20 mouse cellular contexts compared by ENCODE assay signal in genomic region chr5:113776128-113776895, GRCm38 (mm10). TPM values are rescaled to one million over a fixed set of nuclear protein-coding genes. Genes with fewer than 3 reads are reported as not detected.
DNase-seq lines count a peak whose midpoint lies in the region; ATAC-seq and TF ChIP-seq lines count a peak whose summit lies in the region.
"Had no signal": no experiment of that assay in that cellular context is flagged by ENCODE, and none has a peak within 500 bp of the region (broad histone marks: within the 10 kb centered on the region; RNA-seq: fewer than 3 reads in every experiment).

No protein-coding gene starts in this region.

- no peak overlapping the region for H3K4me2 ChIP-seq in kidney, embryonic 16.5 days (replicated peaks; ENCODE audit: low read depth, low read length)
- no peak overlapping the region for H3K4me2 ChIP-seq in hindbrain, embryonic 14.5 days (replicated peaks)
- H3K4me2 ChIP-seq: embryonic facial prominence, embryonic 13.5 days; forebrain, embryonic 12.5 days; intestine, embryonic 15.5 days; neural tube, embryonic 15.5 days had no signal

- TF ChIP-seq CTCF in kidney, adult 2 months (conservative IDR thresholded peaks at IDR 0.05; ENCODE audit: insufficient read depth, insufficient read length, low read depth, low read length), result no peak
- no peak for TF ChIP-seq CTCF in spleen, adult 2 months (IDR thresholded peaks at IDR 0.05; ENCODE audit: extremely low read depth, insufficient read depth, insufficient read length, insufficient replicate concordance)

- no peak overlapping the region for H3K9ac ChIP-seq in kidney, embryonic 16.5 days (replicated peaks; ENCODE audit: low read length)
- H3K9ac ChIP-seq in hindbrain, embryonic 14.5 days, result no peak overlapping the region
- H3K9ac ChIP-seq: embryonic facial prominence, embryonic 13.5 days; forebrain, embryonic 12.5 days; intestine, embryonic 15.5 days; neural tube, embryonic 15.5 days had no signal

- no peaks in the 10 kb centered on the region; the same call in 1 of the 2 replicates for H3K36me3 ChIP-seq in kidney, adult 2 months (ENCODE audit: control insufficient read depth, insufficient read depth, low read length)
- H3K36me3 ChIP-seq in kidney, embryonic 16.5 days (ENCODE audit: insufficient read depth, low read length), result peaks cover 27% of the 10 kb centered on the region
- peaks cover 10% of the 10 kb centered on the region; the same call in 1 of the 2 replicates for H3K36me3 ChIP-seq in spleen, adult 2 months (ENCODE audit: control insufficient read depth, insufficient read depth, low read length)
- H3K36me3 ChIP-seq in hindbrain, embryonic 14.5 days (replicated peaks; ENCODE audit: control insufficient read depth, insufficient read depth), result peaks cover 40% of the 10 kb centered on the region

- no peaks in the 10 kb centered on the region for H3K9me3 ChIP-seq in kidney, embryonic 16.5 days (ENCODE audit: low read length)
- H3K9me3 ChIP-seq in hindbrain, embryonic 14.5 days (ENCODE audit: control insufficient read depth, low read length), result no peaks in the 10 kb centered on the region
- H3K9me3 ChIP-seq: embryonic facial prominence, embryonic 13.5 days; intestine, embryonic 15.5 days; neural tube, embryonic 15.5 days had no signal

- TF ChIP-seq POLR2A in kidney, adult 2 months (IDR thresholded peaks at IDR 0.05; ENCODE audit: low read depth, low read length), result no peak
- TF ChIP-seq POLR2A in spleen, adult 2 months (IDR thresholded peaks at IDR 0.05; ENCODE audit: low read depth, low read length), result no peak

- no peak overlapping the region for H3K27ac ChIP-seq in kidney, adult 2 months (ENCODE audit: insufficient read depth, low read depth, low read length)
- no peak overlapping the region for H3K27ac ChIP-seq in kidney, embryonic 16.5 days (ENCODE audit: low read length)
- H3K27ac ChIP-seq in spleen, adult 2 months (ENCODE audit: insufficient read depth, low read length), result peak overlapping the region; percentile 84
- H3K27ac ChIP-seq in hindbrain, embryonic 14.5 days, result no peak overlapping the region
- H3K27ac ChIP-seq: embryonic facial prominence, embryonic 13.5 days; forebrain, embryonic 12.5 days; gastrocnemius, adult 2 months; intestine, embryonic 15.5 days; neural tube, embryonic 15.5 days had no signal

- 73% methylated on average over 15 of the region's 15 CpGs for WGBS in kidney, adult 2 months
- 90% methylated on average over 15 of the region's 15 CpGs for WGBS in kidney, embryonic 16.5 days
- 27% methylated on average over 15 of the region's 15 CpGs for WGBS in spleen, adult 2 months
- WGBS in hindbrain, embryonic 14.5 days, result 91% methylated on average over 15 of the region's 15 CpGs

- no peaks in the 10 kb centered on the region for H3K4me1 ChIP-seq in kidney, adult 2 months (ENCODE audit: control insufficient read depth, insufficient read depth, low read length)
- peaks cover 10% of the 10 kb centered on the region; the same call in 1 of the 2 replicates for H3K4me1 ChIP-seq in kidney, embryonic 16.5 days (ENCODE audit: insufficient read depth, low read length)
- H3K4me1 ChIP-seq in spleen, adult 2 months (ENCODE audit: control insufficient read depth, insufficient read depth, insufficient read length), result peaks cover 16% of the 10 kb centered on the region; the same call in 1 of the 2 replicates
- H3K4me1 ChIP-seq in hindbrain, embryonic 14.5 days (replicated peaks; ENCODE audit: control insufficient read depth, insufficient read depth, low read length), result no peaks in the 10 kb centered on the region; the same call in 1 of the 2 replicates

- intact Hi-C loops in left cerebral cortex, postnatal 10 days (cut with DNase I), result no loop called here

- DNase-seq in kidney, adult 2 months, result peak; percentile 80
- peak in 1 of 2 experiments; percentile 22 for DNase-seq in spleen, adult 2 months (ENCODE audit: low read depth in 1 of 2, low spot score in 2 of 2)
- no peak for DNase-seq in spleen, adult 12 weeks (ENCODE audit: low spot score)
- DNase-seq in kidney, postnatal 36 days, result peak; percentile 62 to 65
- DNase-seq in hindbrain, embryonic 14.5 days (ENCODE audit: low spot score), result no peak
- DNase-seq in left cerebral cortex, postnatal 10 days (ENCODE audit: extremely low spot score in 1 of 2, low spot score in 2 of 2), result no peak
- DNase-seq: cerebellum, postnatal 10 days; gastrocnemius, adult 2 months; right cerebral cortex, adult 18-20 months had no signal

- ATAC-seq in kidney, embryonic 16.5 days (ENCODE audit: low FRiP score, low TSS enrichment), result no peak
- 0 out of 2 replicates have a peak, but pooled peaks have one; percentile 9 for ATAC-seq in monocyte, adult 5-6 weeks (replicated peaks; ENCODE audit: insufficient number of reproducible peaks, low FRiP score, low TSS enrichment, poor library complexity, severe bottlenecking)
- no peak for ATAC-seq in hindbrain, embryonic 14.5 days (ENCODE audit: low FRiP score)
- ATAC-seq: intestine, embryonic 15.5 days had no signal

- no peaks in the 10 kb centered on the region for H3K27me3 ChIP-seq in kidney, adult 2 months (replicated peaks; ENCODE audit: control insufficient read depth, insufficient read depth, low read length)
- no peaks in the 10 kb centered on the region for H3K27me3 ChIP-seq in kidney, embryonic 16.5 days (ENCODE audit: insufficient read depth, low read length)
- no peaks in the 10 kb centered on the region for H3K27me3 ChIP-seq in spleen, adult 2 months (ENCODE audit: control insufficient read depth, insufficient read depth, low read length)
- H3K27me3 ChIP-seq in hindbrain, embryonic 14.5 days (ENCODE audit: control insufficient read depth, insufficient read depth, low read length), result no peaks in the 10 kb centered on the region
- H3K27me3 ChIP-seq: embryonic facial prominence, embryonic 13.5 days; forebrain, embryonic 12.5 days; intestine, embryonic 15.5 days; neural tube, embryonic 15.5 days had no signal

- no peak overlapping the region for H3K4me3 ChIP-seq in kidney, adult 2 months (ENCODE audit: insufficient read depth, low read depth, low read length)
- no peak overlapping the region for H3K4me3 ChIP-seq in kidney, embryonic 16.5 days (ENCODE audit: low read length)
- no peak overlapping the region for H3K4me3 ChIP-seq in spleen, adult 2 months (ENCODE audit: extremely low read depth, insufficient read depth, insufficient read length)
- no peak overlapping the region for H3K4me3 ChIP-seq in hindbrain, embryonic 14.5 days (replicated peaks; ENCODE audit: low read length)
- H3K4me3 ChIP-seq: embryonic facial prominence, embryonic 13.5 days; forebrain, embryonic 12.5 days; gastrocnemius, adult 2 months; intestine, embryonic 15.5 days; neural tube, embryonic 15.5 days had no signal

RNA-seq across cellular contexts. Expression of gene Iscu, which starts 3.8 kb away (rescaled TPM):
- polyA plus RNA-seq in kidney, adult 2 months (2012; rRNA removed), result 355 and 370 TPM in 2 replicates
- polyA plus RNA-seq in kidney, embryonic 16.5 days (2015; fragmentation: Nextera tagmentation; extraction: Ambion mirVana), result 107 and 110 TPM in 2 replicates
- polyA plus RNA-seq in spleen, adult 2 months (2012; rRNA removed), result 77.5 and 79.7 TPM in 2 replicates
- 110 to 223 TPM (median 180 TPM) in 3 replicates for total RNA-seq in monocyte, adult 5-6 weeks (2017)
- 81.5 and 92.4 TPM in 2 replicates for polyA plus RNA-seq in hindbrain, embryonic 14.5 days (2014; fragmentation: Nextera tagmentation; extraction: Ambion mirVana)
- 10 to 100 TPM; 72.7 to 78.3 TPM for total RNA-seq in left cerebral cortex, postnatal 10 days (2021)

RNA-seq across cellular contexts. Expression of gene Sart3, which starts 4.0 kb away (rescaled TPM):
- 13.4 TPM in 2 replicates for polyA plus RNA-seq in kidney, adult 2 months (2012; rRNA removed)
- 54.8 and 62.4 TPM in 2 replicates for polyA plus RNA-seq in kidney, embryonic 16.5 days (2015; fragmentation: Nextera tagmentation; extraction: Ambion mirVana)
- 27.2 and 28.0 TPM in 2 replicates for polyA plus RNA-seq in spleen, adult 2 months (2012; rRNA removed)
- total RNA-seq in monocyte, adult 5-6 weeks (2017), result 34.4 to 48.1 TPM (median 42.3 TPM) in 3 replicates
- 33.0 and 37.1 TPM in 2 replicates for polyA plus RNA-seq in hindbrain, embryonic 14.5 days (2014; fragmentation: Nextera tagmentation; extraction: Ambion mirVana)
- total RNA-seq in left cerebral cortex, postnatal 10 days (2021), result 10 to 100 TPM; 29.1 to 35.0 TPM

RNA-seq across cellular contexts. Expression of gene Tmem119, which starts 24.0 kb away (rescaled TPM):
- polyA plus RNA-seq in kidney, adult 2 months (2012; rRNA removed), result 14.8 and 19.0 TPM in 2 replicates
- polyA plus RNA-seq in kidney, embryonic 16.5 days (2015; fragmentation: Nextera tagmentation; extraction: Ambion mirVana), result 46.1 and 51.7 TPM in 2 replicates
- 3.0 and 4.8 TPM in 2 replicates for polyA plus RNA-seq in spleen, adult 2 months (2012; rRNA removed)
- not detected in 3 replicates for total RNA-seq in monocyte, adult 5-6 weeks (2017)
- 4.8 and 5.0 TPM in 2 replicates for polyA plus RNA-seq in hindbrain, embryonic 14.5 days (2014; fragmentation: Nextera tagmentation; extraction: Ambion mirVana)
- total RNA-seq in left cerebral cortex, postnatal 10 days (2021), result 10 to 100 TPM; 12.0 to 16.0 TPM

RNA-seq across cellular contexts. Expression of gene Ficd, which starts 40.7 kb away (rescaled TPM):
- 6.7 and 7.1 TPM in 2 replicates for polyA plus RNA-seq in kidney, adult 2 months (2012; rRNA removed)
- 6.1 and 7.0 TPM in 2 replicates for polyA plus RNA-seq in kidney, embryonic 16.5 days (2015; fragmentation: Nextera tagmentation; extraction: Ambion mirVana)
- polyA plus RNA-seq in spleen, adult 2 months (2012; rRNA removed), result 5.0 and 6.4 TPM in 2 replicates
- total RNA-seq in monocyte, adult 5-6 weeks (2017), result 2.0 to 4.7 TPM (median 4.2 TPM) in 3 replicates
- 7.0 and 7.5 TPM in 2 replicates for polyA plus RNA-seq in hindbrain, embryonic 14.5 days (2014; fragmentation: Nextera tagmentation; extraction: Ambion mirVana)
- 1 to 10 TPM; 7.2 to 8.0 TPM for total RNA-seq in left cerebral cortex, postnatal 10 days (2021)

RNA-seq across cellular contexts. Expression of gene 1700069L16Rik, which starts 51.7 kb away (rescaled TPM):
- polyA plus RNA-seq in kidney, adult 2 months (2012; rRNA removed), result not detected in 2 replicates
- not detected in 2 replicates for polyA plus RNA-seq in kidney, embryonic 16.5 days (2015; fragmentation: Nextera tagmentation; extraction: Ambion mirVana)
- not detected in 2 replicates for polyA plus RNA-seq in spleen, adult 2 months (2012; rRNA removed)
- not detected in 3 replicates for total RNA-seq in monocyte, adult 5-6 weeks (2017)
- not detected in 2 replicates for polyA plus RNA-seq in hindbrain, embryonic 14.5 days (2014; fragmentation: Nextera tagmentation; extraction: Ambion mirVana)
- total RNA-seq in left cerebral cortex, postnatal 10 days (2021), result not detected
- total RNA-seq: gastrocnemius, adult 2 months; hematopoietic stem cell, adult 5-6 weeks; left cerebral cortex, postnatal 36 days; midbrain, postnatal 0 days had no signal
- polyA plus RNA-seq: embryonic facial prominence, embryonic 13.5 days; forebrain, embryonic 12.5 days; intestine, embryonic 15.5 days; lung, embryonic 16.5 days; midbrain, postnatal 0 days; neural tube, embryonic 15.5 days; stomach, embryonic 14.5 days had no signal

Comparison
In these comparisons a context has a peak if more than half of its experiments do, and no peak if none do; other contexts are left out.
1. DNase-seq: peak in kidney, adult 2 months (single experiment) and kidney, postnatal 36 days (2 of 2); none in spleen, adult 12 weeks (single experiment), hindbrain, embryonic 14.5 days (single experiment) and left cerebral cortex, postnatal 10 days (0 of 2).